Mouse (Mus musculus) liver, embryonic 16.5 days (tissue): ENCODE data around the gene 2610528J11Rik. TPM values are rescaled to one million over a fixed set of nuclear protein-coding genes. Genes with fewer than 3 reads are reported as not detected.

ENCODE experiments used
- ATAC-seq: fragments of 200-750 bp; cut with Nextera tagmentation; 2 replicates; pipeline ENCODE4 v1.8.0; 2017; ENCODE audit warnings: low read depth, mild to moderate bottlenecking, moderate number of reproducible peaks, moderate library complexity
- H3K27ac ChIP-seq: fragments of 300-500 bp; sonication (generic); 2 replicates; pipeline ENCODE4 v1.5.1; 2014; ENCODE audit warnings: mild to moderate bottlenecking, low read length
- H3K27me3 ChIP-seq: fragments of 300-500 bp; sonication (generic); 2 replicates; pipeline ENCODE4 v1.6.1; 2014; ENCODE audit warnings: low read depth, low read length, mixed read lengths; ENCODE audit not compliant: control insufficient read depth, insufficient read depth
- H3K36me3 ChIP-seq: fragments of 300-500 bp; sonication (generic); 2 replicates; pipeline ENCODE4 v1.6.1; 2014; ENCODE audit warnings: mild to moderate bottlenecking; ENCODE audit not compliant: control insufficient read depth, insufficient read depth
- H3K4me1 ChIP-seq: fragments of 300-500 bp; sonication (generic); 2 replicates; pipeline ENCODE4 v1.6.1; 2014; ENCODE audit warnings: low read depth, low read length, mixed read lengths; ENCODE audit not compliant: control insufficient read depth
- H3K4me2 ChIP-seq: fragments of 300-500 bp; sonication (generic); 2 replicates; pipeline ENCODE4 v1.6.1; 2014; ENCODE audit warnings: low read depth, low read length, mixed read lengths
- H3K4me3 ChIP-seq: fragments of 300-500 bp; sonication (generic); 2 replicates; pipeline ENCODE4 v1.5.1; 2014; ENCODE audit warnings: low read depth, mild to moderate bottlenecking, low read length
- H3K9ac ChIP-seq: fragments of 300-500 bp; sonication (generic); 2 replicates; pipeline ENCODE4 v1.6.1; 2014; ENCODE audit warnings: low read depth, low read length
- H3K9me3 ChIP-seq: fragments of 300-500 bp; sonication (generic); replicated peaks from 2 replicates; pipeline ENCODE4 v1.6.1; 2016; ENCODE audit warnings: low read length; ENCODE audit not compliant: control insufficient read depth
- WGBS: fragments of 180-500 bp; shearing (Covaris S2); extraction: QIAGEN DNeasy Blood & Tissue Kit; methylation state at CpG from one replicate; pipeline ENCODE4 v1.1.7; 2014; ENCODE audit not compliant: insufficient replicate concordance; 5-methylcytosine and 5-hydroxymethylcytosine counted together
- polyA plus RNA-seq: library from polyadenylated mRNA; unstranded; fragments of >200 nt; fragmentation: Nextera tagmentation; extraction: Ambion mirVana; gene quantifications from 2 replicates; pipeline ENCODE4 v1.2.1, GENCODE M21; 2015

The 2610528J11Rik gene
- polyA plus RNA-seq, 1 experiment from 2014 or later: 8.8 TPM

DNA sequence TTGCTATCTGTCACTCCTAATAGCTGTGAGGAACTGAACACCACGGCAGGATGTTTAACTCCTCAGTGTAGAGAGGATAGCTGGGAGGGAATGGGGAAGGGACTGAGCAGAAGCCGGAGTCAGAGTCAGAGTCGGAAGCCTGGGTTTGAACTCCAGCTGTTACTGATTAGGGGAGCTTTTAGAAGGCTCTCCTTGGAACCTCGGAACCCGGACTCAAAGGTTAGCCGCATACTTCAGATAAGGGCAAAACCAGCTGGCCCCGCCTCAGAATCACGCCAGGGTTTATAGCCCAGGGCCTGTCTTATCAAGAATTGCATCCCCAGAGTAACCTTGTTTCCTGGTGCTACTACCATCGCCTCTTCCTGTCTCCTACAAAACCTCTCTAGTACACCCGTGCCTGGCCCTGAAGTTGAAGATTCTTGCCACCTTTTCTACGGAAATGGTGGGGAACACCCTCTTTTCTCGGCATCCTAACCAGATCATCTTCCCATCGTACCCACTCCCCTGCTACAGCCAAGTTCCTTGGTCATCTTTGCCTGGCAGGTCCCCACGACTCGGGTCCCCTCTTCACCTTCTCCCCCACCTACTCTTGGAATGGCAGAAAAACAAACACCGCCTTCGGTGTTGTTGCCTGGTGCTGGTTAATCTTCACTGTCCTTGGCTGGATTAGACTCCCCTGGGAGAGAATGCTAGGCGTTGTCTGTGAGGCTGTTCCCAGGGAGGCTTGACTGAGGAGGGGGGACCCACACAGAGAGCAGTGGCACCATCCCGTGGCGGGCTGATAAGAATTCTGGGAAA is 9.9 kb upstream of the 2610528J11Rik start:
- H3K4me1 ChIP-seq: peaks cover 4% of the 10 kb centered on the region
- no peaks in the 10 kb centered on the region; the same call in 1 of the 2 replicates for H3K27me3 ChIP-seq
- no peak for ATAC-seq
- no peak overlapping the region for H3K27ac ChIP-seq
- H3K9me3 ChIP-seq: no peaks in the 10 kb centered on the region
- peak overlapping the region; percentile 13; the same call in 1 of the 2 replicates for H3K4me2 ChIP-seq
- H3K9ac ChIP-seq: no peak overlapping the region
- H3K36me3 ChIP-seq: no peaks in the 10 kb centered on the region
- no peak overlapping the region for H3K4me3 ChIP-seq
- 13% methylated on average over 20 of the region's 20 CpGs for WGBS

DNA sequence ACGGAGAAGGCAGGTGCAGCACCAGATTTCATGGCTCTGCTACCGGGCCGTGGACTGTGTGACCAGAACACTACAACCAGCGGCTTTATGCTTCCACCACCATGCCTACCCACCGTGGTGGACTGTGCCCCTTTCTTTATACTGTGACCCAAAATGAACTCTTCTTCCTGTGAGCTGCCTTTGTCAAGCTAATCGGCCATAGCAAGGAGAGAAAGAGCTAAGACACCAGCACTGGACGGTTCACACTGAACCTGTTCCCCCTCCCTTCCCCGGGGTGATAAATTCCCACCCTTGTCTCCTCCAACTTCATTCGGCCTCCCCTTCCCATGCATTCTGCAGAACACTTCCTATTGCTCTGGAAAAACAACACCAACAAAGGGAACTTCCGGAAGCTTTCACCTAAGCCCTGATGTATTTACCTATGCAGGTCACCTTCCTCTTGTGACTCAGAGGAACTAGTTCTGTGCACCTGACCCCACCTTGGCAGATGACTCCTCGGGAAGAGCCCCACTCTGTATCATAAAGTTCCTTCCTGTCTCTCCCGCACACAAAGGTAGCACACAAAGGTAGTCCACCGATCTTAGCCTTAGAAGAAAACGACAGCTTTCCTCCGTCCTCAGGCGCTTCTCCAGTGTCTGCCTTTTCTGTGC is 9.2 kb upstream of the 2610528J11Rik start:
- Histone ChIP-seq H3K9me3 (no peaks in the 10 kb centered on the region), H3K27ac (no peak overlapping the region), H3K27me3 (no peaks in the 10 kb centered on the region; the same call in 1 of the 2 replicates), H3K9ac (no peak overlapping the region), H3K4me1 (peaks cover 4% of the 10 kb centered on the region), H3K4me2 (no peak overlapping the region), H3K36me3 (no peaks in the 10 kb centered on the region), H3K4me3 (no peak overlapping the region)
- WGBS: 36% methylated on average over 16 of the region's 16 CpGs
- ATAC-seq: no peak

- no peak overlapping the region for H3K27ac ChIP-seq
- no peak overlapping the region for H3K4me3 ChIP-seq
- H3K27me3 ChIP-seq: no peaks in the 10 kb centered on the region; the same call in 1 of the 2 replicates
- H3K9me3 ChIP-seq: no peaks in the 10 kb centered on the region
- H3K4me1 ChIP-seq: peaks cover 4% of the 10 kb centered on the region
- no peak for ATAC-seq
- H3K36me3 ChIP-seq: no peaks in the 10 kb centered on the region
- H3K9ac ChIP-seq: no peak overlapping the region
- no peak overlapping the region for H3K4me2 ChIP-seq
- 37% methylated on average over 5 of the region's 5 CpGs for WGBS
Observed at GRCm38 (mm10) chr4:118518208-118518607, 8.6 kb upstream of the 2610528J11Rik start.

- Histone ChIP-seq H3K36me3 (no peaks in the 10 kb centered on the region), H3K9me3 (no peaks in the 10 kb centered on the region), H3K9ac (no peak overlapping the region), H3K27ac (no peak overlapping the region), H3K27me3 (no peaks in the 10 kb centered on the region; the same call in 1 of the 2 replicates), H3K4me2 (no peak overlapping the region), H3K4me1 (peaks cover 3% of the 10 kb centered on the region), H3K4me3 (no peak overlapping the region)
- ATAC-seq: no peak
- WGBS: 66% methylated on average over 7 of the region's 7 CpGs
Observed at GRCm38 (mm10) chr4:118522248-118522647, 4.6 kb upstream of the 2610528J11Rik start.

- no peak for ATAC-seq
- Histone ChIP-seq H3K27me3 (no peaks in the 10 kb centered on the region), H3K27ac (no peak overlapping the region), H3K36me3 (no peaks in the 10 kb centered on the region), H3K9ac (no peak overlapping the region), H3K9me3 (no peaks in the 10 kb centered on the region), H3K4me1 (peaks cover 2% of the 10 kb centered on the region; the same call in 1 of the 2 replicates), H3K4me2 (no peak overlapping the region), H3K4me3 (no peak overlapping the region)
- 73% methylated on average over 7 of the region's 7 CpGs for WGBS
Observed at GRCm38 (mm10) chr4:118523976-118524375, 2.8 kb upstream of the 2610528J11Rik start.

GRCm38 (mm10) chr4:118525779-118526178 is 1.0 kb upstream of the 2610528J11Rik start:
- Histone ChIP-seq H3K9ac (no peak overlapping the region), H3K27ac (no peak overlapping the region), H3K4me3 (no peak overlapping the region), H3K36me3 (no peaks in the 10 kb centered on the region), H3K27me3 (no peaks in the 10 kb centered on the region), H3K9me3 (no peaks in the 10 kb centered on the region), H3K4me2 (no peak overlapping the region), H3K4me1 (peaks cover 2% of the 10 kb centered on the region; the same call in 1 of the 2 replicates)
- WGBS: 43% methylated on average over 3 of the region's 3 CpGs
- ATAC-seq: no peak

GRCm38 (mm10) chr4:118527335-118527681 is 509 bp downstream of the 2610528J11Rik start:
- H3K4me2 ChIP-seq: peak overlapping the region; percentile 22; the same call in 1 of the 2 replicates
- peak overlapping the region; percentile 26; the same call in 1 of the 2 replicates for H3K27ac ChIP-seq
- no peaks in the 10 kb centered on the region for H3K27me3 ChIP-seq
- 53% methylated on average over 5 of the region's 5 CpGs for whole genome bisulfite sequencing
- H3K36me3 ChIP-seq: no peaks in the 10 kb centered on the region
- no peak overlapping the region for H3K9ac ChIP-seq
- H3K9me3 ChIP-seq: no peaks in the 10 kb centered on the region
- peak overlapping the region; percentile 25; the same call in 1 of the 2 replicates for H3K4me3 ChIP-seq
- peaks cover 2% of the 10 kb centered on the region; the same call in 1 of the 2 replicates for H3K4me1 ChIP-seq
- ATAC-seq: peak; percentile 30; the same call in 1 of the 2 replicates

- no peak overlapping the region for H3K27ac ChIP-seq
- H3K4me2 ChIP-seq: no peak overlapping the region
- H3K9me3 ChIP-seq: no peaks in the 10 kb centered on the region
- peaks cover 2% of the 10 kb centered on the region; the same call in 1 of the 2 replicates for H3K4me1 ChIP-seq
- no peak overlapping the region for H3K4me3 ChIP-seq
- no peak for ATAC-seq
- H3K36me3 ChIP-seq: no peaks in the 10 kb centered on the region
- no peaks in the 10 kb centered on the region for H3K27me3 ChIP-seq
- H3K9ac ChIP-seq: no peak overlapping the region
- WGBS: 59% methylated on average over 6 of the region's 6 CpGs
Observed at GRCm38 (mm10) chr4:118527720-118528119, 921 bp downstream of the 2610528J11Rik start.

- no peak overlapping the region for H3K4me3 ChIP-seq
- no peak for ATAC-seq
- no peaks in the 10 kb centered on the region for H3K9me3 ChIP-seq
- H3K27ac ChIP-seq: no peak overlapping the region
- no peak overlapping the region for H3K4me2 ChIP-seq
- H3K9ac ChIP-seq: no peak overlapping the region
- H3K27me3 ChIP-seq: no peaks in the 10 kb centered on the region
- no peaks in the 10 kb centered on the region for H3K4me1 ChIP-seq
- H3K36me3 ChIP-seq: no peaks in the 10 kb centered on the region
- 44% methylated on average over 5 of the region's 5 CpGs for WGBS
Observed at GRCm38 (mm10) chr4:118532663-118533062, 5.9 kb downstream of the 2610528J11Rik start.
